Mouse (Mus musculus) midbrain, postnatal 0 days (tissue): ENCODE measurements around the gene Notch3. TPM values are rescaled to one million over a fixed set of nuclear protein-coding genes. Genes with fewer than 3 reads are reported as not detected.

Experiments
- ATAC-seq: fragments of 200-750 bp; cut with Nextera tagmentation; 2 replicates; pipeline ENCODE4 v1.8.0; 2017; ENCODE audit warnings: moderate number of reproducible peaks, mild to moderate bottlenecking, moderate TSS enrichment, moderate library complexity; ENCODE audit not compliant: low FRiP score
- DNase-seq: peaks from one replicate; pipeline ENCODE4 v3.0.0-alpha.2; 2015; ENCODE audit warnings: low spot score
- H3K27ac ChIP-seq: fragments of 300-500 bp; sonication (generic); 2 replicates; pipeline ENCODE4 v1.5.1; 2014; ENCODE audit warnings: low read depth, mild to moderate bottlenecking, low read length, mixed read lengths
- H3K27me3 ChIP-seq: fragments of 300-500 bp; sonication (generic); 2 replicates; pipeline ENCODE4 v1.6.1; 2014; ENCODE audit warnings: low read length, control low read depth, mixed read lengths; ENCODE audit not compliant: insufficient read depth
- H3K36me3 ChIP-seq: fragments of 300-500 bp; sonication (generic); 2 replicates; pipeline ENCODE4 v1.6.1; 2014; ENCODE audit warnings: low read length, control low read depth, mixed read lengths; ENCODE audit not compliant: insufficient read depth
- H3K4me1 ChIP-seq: fragments of 300-500 bp; sonication (generic); 2 replicates; pipeline ENCODE4 v1.6.1; 2014; ENCODE audit warnings: mild to moderate bottlenecking, control low read depth, antibody characterized with exemption, low read length, mixed read lengths; ENCODE audit not compliant: insufficient read depth
- H3K4me2 ChIP-seq: fragments of 300-500 bp; sonication (generic); 2 replicates; pipeline ENCODE4 v1.6.1; 2014; ENCODE audit warnings: low read depth, mild to moderate bottlenecking, low read length, mixed read lengths; ENCODE audit not compliant: poor library complexity, severe bottlenecking
- H3K4me3 ChIP-seq: fragments of 300-500 bp; sonication (generic); 2 replicates; pipeline ENCODE4 v1.5.1; 2014; ENCODE audit warnings: low read depth, mild to moderate bottlenecking, low read length, moderate library complexity
- H3K9ac ChIP-seq: fragments of 300-500 bp; sonication (generic); replicated peaks from 2 replicates; pipeline ENCODE4 v1.6.1; 2014; ENCODE audit warnings: mild to moderate bottlenecking, low read length, moderate library complexity, mixed read lengths; ENCODE audit not compliant: poor library complexity, severe bottlenecking
- H3K9me3 ChIP-seq: fragments of 300-500 bp; sonication (generic); 2 replicates; pipeline ENCODE4 v1.6.1; 2016; ENCODE audit warnings: low read length, control low read depth
- CTCF ChIP-seq: IDR thresholded peaks from 2 replicates; pipeline ENCODE4 v1.5.1; 2016; ENCODE audit warnings: antibody characterized with exemption, mild to moderate bottlenecking
- WGBS: fragments of 180-500 bp; shearing (Covaris S2); extraction: QIAGEN DNeasy Blood & Tissue Kit; methylation state at CpG from one replicate; pipeline ENCODE4 v1.1.7; 2014; 5-methylcytosine and 5-hydroxymethylcytosine counted together
- polyA plus RNA-seq: library from polyadenylated mRNA; unstranded; fragments of >200 nt; fragmentation: Nextera tagmentation; extraction: Ambion mirVana; gene quantifications from 2 replicates; pipeline ENCODE4 v1.2.1, GENCODE M21; 2015
- total RNA-seq: library from RNA; depleted of rRNA; stranded (reverse); fragments of >200 nt; gene quantifications from 2 replicates; pipeline ENCODE4 v1.2.3, GENCODE M21; 2014

The Notch3 gene
- total and polyA plus RNA-seq, 2 experiments from 2014 or later = 5.2 to 42.4 TPM

DNA sequence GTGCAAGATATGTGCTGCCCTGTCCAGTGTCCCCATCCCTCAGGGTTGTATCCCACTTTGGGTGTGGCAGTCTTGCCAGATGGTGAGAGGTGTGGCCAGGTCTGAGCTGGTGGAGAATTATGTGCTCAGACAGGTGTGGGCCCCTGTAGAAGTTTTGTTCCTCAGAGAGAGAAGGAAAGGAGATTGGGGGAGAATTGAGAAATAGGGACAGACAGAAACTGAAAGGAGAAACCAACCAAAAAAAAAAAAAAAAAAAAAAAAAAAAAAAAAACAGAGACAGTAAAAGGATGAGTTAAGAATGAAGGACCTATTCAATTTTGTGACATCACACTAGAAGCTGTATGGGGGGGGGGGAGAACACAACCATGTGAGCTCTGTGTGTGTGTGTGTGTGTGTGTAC, 1.9 kb downstream of the Notch3 start:
- no peak for TF ChIP-seq CTCF
- H3K9me3 ChIP-seq = no peaks in the 10 kb centered on the region

DNA sequence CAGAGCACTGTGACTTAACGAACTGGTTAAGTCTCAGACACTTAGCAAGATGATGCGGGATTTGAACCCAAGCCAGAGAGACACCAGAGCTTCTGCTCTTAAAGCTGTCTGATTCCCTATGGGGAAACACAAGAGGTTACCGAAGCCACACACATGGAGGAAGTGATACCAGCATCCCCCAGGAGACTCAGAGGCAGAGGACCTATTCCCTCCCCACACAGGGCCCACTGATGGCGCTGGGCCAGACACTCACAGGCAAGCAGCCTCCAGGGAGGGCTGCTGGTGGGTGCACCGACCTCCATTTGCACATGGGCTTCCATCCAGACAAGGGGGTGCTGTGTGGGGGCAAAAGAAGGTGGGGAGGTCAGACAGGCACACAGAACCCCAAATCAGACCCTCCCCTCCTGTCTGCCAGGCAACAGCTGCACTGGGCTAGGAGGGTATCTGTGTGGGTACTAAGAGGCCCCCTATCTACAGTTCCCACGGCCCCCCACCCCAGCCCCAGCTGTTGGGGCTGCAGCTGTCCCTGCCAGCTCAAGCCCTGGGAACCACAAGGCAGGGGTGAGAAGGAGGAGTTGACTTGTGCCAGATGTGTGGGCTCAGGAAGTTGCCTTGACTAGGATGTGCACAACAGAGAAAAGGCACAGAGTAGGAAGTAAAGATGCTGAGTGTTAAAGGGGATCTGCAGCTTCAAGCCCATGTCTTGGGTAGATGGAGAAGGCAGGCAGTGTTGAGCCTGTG, 2.6 kb downstream of the Notch3 start:
- Histone ChIP-seq H3K4me2 (no peak overlapping the region), H3K36me3 (no peaks in the 10 kb centered on the region), H3K9me3 (no peaks in the 10 kb centered on the region), H3K4me3 (no peak overlapping the region), H3K9ac (no peak overlapping the region), H3K27ac (no peak overlapping the region), H3K4me1 (no peaks in the 10 kb centered on the region), H3K27me3 (no peaks in the 10 kb centered on the region)
- no peak for TF ChIP-seq CTCF
- DNase-seq (peak; percentile 43), ATAC-seq (no peak)
- 63% methylated on average over 6 of the region's 6 CpGs for WGBS

More for the DNA sequence above, 1.9 kb downstream of the Notch3 start:
- DNase-seq = no peak
- ATAC-seq = no peak
- Histone ChIP-seq H3K4me2 (no peak overlapping the region), H3K36me3 (no peaks in the 10 kb centered on the region), H3K4me1 (no peaks in the 10 kb centered on the region), H3K4me3 (no peak overlapping the region), H3K9ac (no peak overlapping the region), H3K27me3 (no peaks in the 10 kb centered on the region), H3K27ac (no peak overlapping the region)

DNA sequence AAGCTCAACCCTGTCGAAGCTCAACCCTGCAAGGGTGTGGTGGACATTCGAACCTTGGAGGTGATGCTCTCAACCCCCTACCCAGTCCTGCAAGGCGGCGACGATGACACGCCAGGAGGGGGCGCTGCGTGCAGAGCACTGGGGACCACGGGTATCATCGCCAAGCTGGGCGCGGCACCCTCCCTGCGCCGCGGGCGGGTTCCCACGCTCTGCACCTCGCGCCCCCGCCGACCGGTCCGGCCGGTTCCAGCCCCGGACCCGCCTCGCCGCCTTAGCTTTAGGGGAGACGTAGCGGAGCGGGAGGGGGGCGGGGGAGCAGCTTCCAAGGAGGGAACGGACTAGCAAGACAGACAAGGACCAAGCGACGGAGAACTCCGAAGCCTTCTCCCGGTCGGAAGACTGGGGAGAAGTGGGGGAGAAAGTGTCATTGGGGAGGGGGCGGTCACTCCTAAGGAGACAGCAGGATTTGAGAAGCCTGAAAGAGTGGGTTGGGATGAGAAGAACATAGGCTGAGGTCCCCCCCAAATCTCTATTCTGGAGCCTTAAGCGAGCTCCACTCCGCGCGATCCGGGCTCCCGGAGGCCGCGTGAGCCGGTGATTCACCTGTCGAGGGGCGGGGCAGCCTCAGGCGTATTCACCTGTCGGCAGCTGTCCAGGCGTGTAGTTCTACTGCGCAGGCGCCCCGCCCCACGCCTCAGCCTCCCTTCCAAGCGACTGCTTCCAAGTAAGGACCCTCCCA, 4.4 kb downstream of the Notch3 start:
- H3K4me1 ChIP-seq = no peaks in the 10 kb centered on the region
- peak; percentile 82 for TF ChIP-seq CTCF
- no peaks in the 10 kb centered on the region for H3K36me3 ChIP-seq
- H3K4me3 ChIP-seq = peak overlapping the region; percentile 60
- H3K27ac ChIP-seq = peak overlapping the region; percentile 69
- ATAC-seq (peak; percentile 65), DNase-seq (peak; percentile 78)
- no peaks in the 10 kb centered on the region for H3K9me3 ChIP-seq
- no peaks in the 10 kb centered on the region for H3K27me3 ChIP-seq
- peak overlapping the region; percentile 70 for H3K9ac ChIP-seq
- WGBS = 1% methylated on average over 57 of the region's 58 CpGs
- H3K4me2 ChIP-seq = peak overlapping the region; percentile 91

DNA sequence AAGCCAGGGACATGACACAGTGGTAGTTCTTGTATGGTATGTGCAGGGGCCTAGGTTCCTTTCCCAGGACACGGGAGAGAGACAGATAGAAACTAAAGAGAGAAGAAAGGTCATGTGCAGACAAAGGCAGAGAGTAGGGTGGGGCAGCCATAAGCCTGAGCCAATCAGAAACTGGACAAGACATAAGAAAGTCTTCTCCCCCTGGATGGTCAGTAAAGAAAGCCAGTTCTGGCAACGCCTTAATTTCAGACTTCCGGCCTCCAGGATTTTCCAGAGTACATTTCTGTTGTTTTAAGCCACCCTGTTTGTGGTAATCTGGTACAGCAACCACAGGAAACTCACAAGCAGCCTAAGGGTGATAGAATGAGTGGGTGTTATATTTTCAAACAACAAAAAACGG, 5.8 kb downstream of the Notch3 start:
- Histone ChIP-seq H3K9ac (no peak overlapping the region), H3K36me3 (no peaks in the 10 kb centered on the region; the same call in 1 of the 2 replicates), H3K9me3 (no peaks in the 10 kb centered on the region), H3K4me3 (no peak overlapping the region), H3K4me1 (no peaks in the 10 kb centered on the region), H3K27ac (no peak overlapping the region), H3K4me2 (no peak overlapping the region), H3K27me3 (no peaks in the 10 kb centered on the region)
- ATAC-seq (no peak), DNase-seq (no peak)
- WGBS = 79% methylated on average over 4 of the region's 4 CpGs
- TF ChIP-seq CTCF = no peak

DNA sequence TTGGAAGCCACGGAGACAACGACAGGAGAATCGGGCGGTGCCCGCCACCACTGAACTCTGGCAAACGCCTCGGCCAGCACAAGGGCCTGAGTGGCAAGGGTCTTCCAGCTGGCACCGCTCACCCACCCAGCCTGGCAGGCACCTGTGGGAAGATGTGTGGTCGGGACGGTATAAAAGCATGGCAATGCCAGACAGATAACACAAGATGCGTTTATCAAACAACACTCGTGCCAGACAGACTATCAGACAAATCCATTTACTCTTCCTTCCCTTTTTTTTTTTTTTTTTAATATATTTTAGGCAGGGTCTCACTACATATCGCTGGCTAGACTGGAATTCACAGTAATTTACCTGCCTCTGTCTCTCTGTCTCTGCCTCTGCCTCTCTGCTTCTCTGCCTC, 7.8 kb downstream of the Notch3 start:
- Histone ChIP-seq H3K9ac (no peak overlapping the region), H3K9me3 (no peaks in the 10 kb centered on the region), H3K4me3 (no peak overlapping the region), H3K36me3 (no peaks in the 10 kb centered on the region; the same call in 1 of the 2 replicates), H3K4me2 (no peak overlapping the region), H3K27ac (no peak overlapping the region), H3K27me3 (no peaks in the 10 kb centered on the region), H3K4me1 (no peaks in the 10 kb centered on the region)
- 90% methylated on average over 13 of the region's 13 CpGs for WGBS
- no peak for ATAC-seq
- DNase-seq = no peak
- TF ChIP-seq CTCF = no peak

DNA sequence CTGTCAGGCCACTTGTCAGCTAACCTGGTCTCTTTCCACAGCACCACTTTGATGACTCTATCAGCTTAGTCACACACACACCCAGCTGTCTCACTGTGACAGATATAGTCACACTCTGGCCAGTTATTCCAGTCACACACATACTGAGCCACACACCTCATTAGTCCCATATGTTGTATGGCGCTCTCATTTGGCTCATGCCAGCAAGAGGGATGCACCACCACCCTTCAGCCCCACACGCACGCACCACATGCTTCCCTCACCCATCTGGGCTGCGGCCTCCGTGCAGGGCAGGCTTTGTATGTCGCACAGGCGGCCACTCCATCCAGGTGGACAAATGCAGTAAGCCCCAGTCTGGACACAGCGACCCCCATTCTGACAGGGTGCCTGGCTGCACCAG, 19.9 kb downstream of the Notch3 start:
- H3K9ac ChIP-seq = no peak overlapping the region
- no peak for TF ChIP-seq CTCF
- no peak overlapping the region for H3K27ac ChIP-seq
- H3K4me2 ChIP-seq = no peak overlapping the region
- no peaks in the 10 kb centered on the region for H3K27me3 ChIP-seq
- H3K9me3 ChIP-seq = no peaks in the 10 kb centered on the region
- peak; percentile 65 for DNase-seq
- H3K4me1 ChIP-seq = no peaks in the 10 kb centered on the region
- no peak for ATAC-seq
- 0 out of 2 replicates have a peak, but pooled peaks cover 2% of the 10 kb centered on the region for H3K36me3 ChIP-seq
- 89% methylated on average over 8 of the region's 8 CpGs for WGBS
- H3K4me3 ChIP-seq = no peak overlapping the region
